Mouse (Mus musculus): ENCODE data around the gene Myo3b. TPM values are rescaled to one million over a fixed set of nuclear protein-coding genes. Genes with fewer than 3 reads are reported as not detected.
A peak's percentile ranks its signal among the peaks of the same experiment; 100 is the strongest.

The Myo3b gene
- polyA plus RNA-seq, 1 experiment from 2014 or later = 0.07 TPM

DNA sequence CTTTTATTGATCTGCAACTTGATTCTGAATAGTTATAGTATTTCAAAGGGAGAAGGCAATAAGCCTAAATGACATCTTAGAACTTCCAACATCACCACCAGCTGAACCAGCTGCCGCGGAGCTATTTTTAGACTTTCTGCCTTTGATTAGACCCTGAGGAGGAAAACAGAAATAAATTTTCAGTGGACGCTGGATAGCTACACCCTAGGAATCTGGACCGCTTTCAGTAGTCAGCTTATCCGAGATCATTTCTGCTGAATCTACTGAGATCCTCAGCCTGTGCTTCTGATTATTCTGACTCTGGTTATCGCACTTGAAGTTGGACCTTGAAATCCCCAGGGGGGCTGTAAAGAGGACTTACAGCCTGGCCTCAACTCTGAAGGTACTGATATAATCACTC lies 349.7 kb downstream of the Myo3b start:
- ATAC-seq = no peak
- WGBS = 30% methylated on average over 6 of the region's 6 CpGs
- no peaks in the 10 kb centered on the region for H3K36me3 ChIP-seq (ENCODE audit: control insufficient read depth, insufficient read depth, low read length)
- H3K9ac ChIP-seq (ENCODE audit: low read depth, low read length) = no peak overlapping the region
- H3K4me3 ChIP-seq (ENCODE audit: low read length) = no peak overlapping the region
- 0 out of 2 replicates have a peak overlapping the region, but pooled peaks have one; percentile 4 for H3K4me2 ChIP-seq (ENCODE audit: low read depth, low read length)
- H3K27me3 ChIP-seq (replicated peaks; ENCODE audit: control insufficient read depth, insufficient read depth, low read length) = no peaks in the 10 kb centered on the region; the same call in 1 of the 2 replicates
- peaks cover 10% of the 10 kb centered on the region for H3K4me1 ChIP-seq (ENCODE audit: control insufficient read depth, insufficient read depth, low read length)
- no peak overlapping the region for H3K27ac ChIP-seq (ENCODE audit: low read length)
- H3K9me3 ChIP-seq (ENCODE audit: control insufficient read depth, low read length) = no peaks in the 10 kb centered on the region

DNA sequence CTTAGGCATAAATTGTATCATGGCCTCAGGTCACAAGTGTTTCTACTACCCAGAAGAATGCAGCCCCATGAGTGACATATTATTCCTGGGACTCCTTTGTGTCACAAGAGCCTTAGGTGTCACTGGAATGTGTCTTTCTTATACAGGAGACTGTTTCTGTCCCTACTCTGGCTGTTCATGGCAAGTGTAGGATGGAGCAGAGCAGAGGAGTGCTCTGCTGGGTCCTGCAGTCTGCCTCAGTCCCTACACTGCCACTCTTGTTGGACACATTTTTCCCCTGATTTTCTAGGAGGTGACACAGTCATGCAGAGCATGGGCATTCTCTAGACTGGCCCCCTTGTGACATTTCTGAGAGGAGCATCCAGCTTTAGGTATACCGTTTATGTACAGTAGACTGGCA lies 350.2 kb downstream of the Myo3b start:
- no peak overlapping the region for H3K4me2 ChIP-seq (ENCODE audit: low read depth, low read length)
- no peak overlapping the region for H3K27ac ChIP-seq (ENCODE audit: low read length)
- no peak overlapping the region for H3K4me3 ChIP-seq (ENCODE audit: low read length)
- ATAC-seq = no peak
- no peaks in the 10 kb centered on the region for H3K9me3 ChIP-seq (ENCODE audit: control insufficient read depth, low read length)
- no peak overlapping the region for H3K9ac ChIP-seq (ENCODE audit: low read depth, low read length)
- no peaks in the 10 kb centered on the region for H3K36me3 ChIP-seq (ENCODE audit: control insufficient read depth, insufficient read depth, low read length)
- no peaks in the 10 kb centered on the region; the same call in 1 of the 2 replicates for H3K27me3 ChIP-seq (replicated peaks; ENCODE audit: control insufficient read depth, insufficient read depth, low read length)
- peaks cover 10% of the 10 kb centered on the region for H3K4me1 ChIP-seq (ENCODE audit: control insufficient read depth, insufficient read depth, low read length)
- 90% methylated on average over 1 of the region's 1 CpGs for whole genome bisulfite sequencing

DNA sequence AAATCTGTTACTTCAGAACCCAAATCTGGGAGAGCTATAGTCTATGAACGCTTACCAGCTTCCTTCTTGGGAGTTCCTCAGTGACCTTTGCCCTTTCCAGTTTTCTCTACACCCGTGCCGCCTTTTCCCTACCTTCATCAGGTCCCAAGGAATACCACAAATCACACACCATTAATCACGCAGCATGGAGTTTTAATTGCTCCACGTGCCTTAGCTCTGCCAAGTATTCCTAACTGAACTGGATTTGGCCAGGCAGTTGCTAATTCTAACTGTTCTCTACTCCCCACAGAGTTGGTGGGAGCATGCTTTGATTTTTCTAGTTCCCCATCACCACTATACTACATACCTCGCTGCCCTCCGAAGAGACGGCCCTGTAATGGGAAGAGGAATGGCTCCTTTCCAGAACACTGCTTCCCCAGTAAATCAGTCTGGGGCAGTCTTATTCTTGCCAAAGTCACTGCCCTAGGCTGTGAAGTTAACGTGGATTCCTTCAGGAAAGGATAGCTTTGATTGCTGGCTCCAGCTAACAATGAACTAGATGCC lies 358.9 kb downstream of the Myo3b start:
- no peak overlapping the region for H3K4me2 ChIP-seq (ENCODE audit: low read depth, low read length)
- no peak overlapping the region for H3K4me3 ChIP-seq (ENCODE audit: low read length)
- H3K4me1 ChIP-seq (ENCODE audit: control insufficient read depth, insufficient read depth, low read length) = no peaks in the 10 kb centered on the region
- H3K27me3 ChIP-seq (replicated peaks; ENCODE audit: control insufficient read depth, insufficient read depth, low read length) = no peaks in the 10 kb centered on the region
- ATAC-seq = no peak
- no peaks in the 10 kb centered on the region for H3K36me3 ChIP-seq (ENCODE audit: control insufficient read depth, insufficient read depth, low read length)
- no peaks in the 10 kb centered on the region for H3K9me3 ChIP-seq (ENCODE audit: control insufficient read depth, low read length)
- H3K27ac ChIP-seq (ENCODE audit: low read length) = no peak overlapping the region
- WGBS = 69% methylated on average over 9 of the region's 9 CpGs
- H3K9ac ChIP-seq (ENCODE audit: low read depth, low read length) = no peak overlapping the region

DNA sequence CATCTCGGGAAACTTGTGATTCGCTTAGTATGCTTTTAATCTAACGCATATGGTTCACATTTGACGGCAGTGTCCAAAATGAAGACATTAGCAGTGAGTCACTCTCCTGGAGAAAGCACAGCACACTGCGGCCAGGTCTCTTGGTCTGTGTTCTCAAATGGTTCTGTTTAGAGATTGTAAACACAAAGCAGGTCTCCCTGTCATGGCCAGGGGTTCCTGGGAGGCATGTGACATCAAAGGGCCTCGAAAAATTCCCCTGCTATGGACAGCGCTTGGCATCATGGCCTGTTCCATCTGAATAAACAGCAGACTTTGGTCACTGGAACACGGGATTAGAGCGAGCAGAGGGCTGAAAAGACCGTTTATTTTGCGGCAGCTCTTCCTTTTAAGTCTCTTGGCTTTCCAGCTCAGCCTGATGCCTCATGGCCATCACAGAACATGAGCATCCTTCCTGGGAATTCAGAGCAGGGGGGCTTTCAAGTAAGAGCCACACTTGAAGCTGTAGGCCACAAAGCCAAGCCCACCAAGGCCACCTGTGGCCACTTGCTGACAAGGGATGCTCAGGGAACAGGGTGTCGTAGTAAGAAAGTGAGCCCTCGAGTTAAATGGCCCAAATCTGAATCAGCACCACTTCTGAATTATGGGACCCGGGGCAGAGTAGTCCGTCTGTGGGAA lies 360.7 kb downstream of the Myo3b start:
- no peak for ATAC-seq
- H3K4me1 ChIP-seq (ENCODE audit: control insufficient read depth, insufficient read depth, low read length) = no peaks in the 10 kb centered on the region
- H3K27ac ChIP-seq (ENCODE audit: low read length) = no peak overlapping the region
- no peaks in the 10 kb centered on the region for H3K9me3 ChIP-seq (ENCODE audit: control insufficient read depth, low read length)
- H3K4me2 ChIP-seq (ENCODE audit: low read depth, low read length) = no peak overlapping the region
- H3K4me3 ChIP-seq (ENCODE audit: low read length) = no peak overlapping the region
- H3K36me3 ChIP-seq (ENCODE audit: control insufficient read depth, insufficient read depth, low read length) = no peaks in the 10 kb centered on the region
- H3K27me3 ChIP-seq (replicated peaks; ENCODE audit: control insufficient read depth, insufficient read depth, low read length) = no peaks in the 10 kb centered on the region
- 72% methylated on average over 15 of the region's 15 CpGs for WGBS
- no peak overlapping the region for H3K9ac ChIP-seq (ENCODE audit: low read depth, low read length)

DNA sequence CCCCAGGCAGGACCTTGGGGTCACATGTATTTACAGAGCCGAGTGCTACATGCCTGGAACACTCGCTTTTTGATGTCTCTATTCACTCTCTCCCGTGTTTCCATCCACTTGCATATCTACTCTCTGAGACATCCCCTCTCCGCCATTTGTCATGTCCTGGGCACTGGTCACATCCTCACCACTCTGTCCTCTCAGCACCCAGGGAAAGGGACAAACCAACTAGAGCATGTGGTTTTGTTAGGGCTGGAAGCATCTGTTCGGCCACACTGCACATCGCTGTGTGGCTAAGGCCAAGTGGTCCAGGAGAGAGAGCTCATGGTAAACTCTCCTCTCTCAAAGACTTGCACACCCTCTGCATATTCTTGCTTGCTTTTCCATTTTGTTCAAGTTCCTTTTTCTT lies 361.4 kb downstream of the Myo3b start:
- H3K4me3 ChIP-seq (ENCODE audit: low read length) = no peak overlapping the region
- H3K36me3 ChIP-seq (ENCODE audit: control insufficient read depth, insufficient read depth, low read length) = no peaks in the 10 kb centered on the region
- no peaks in the 10 kb centered on the region for H3K9me3 ChIP-seq (ENCODE audit: control insufficient read depth, low read length)
- no peaks in the 10 kb centered on the region for H3K27me3 ChIP-seq (replicated peaks; ENCODE audit: control insufficient read depth, insufficient read depth, low read length)
- 77% methylated on average over 6 of the region's 6 CpGs for WGBS
- no peak overlapping the region for H3K9ac ChIP-seq (ENCODE audit: low read depth, low read length)
- H3K27ac ChIP-seq (ENCODE audit: low read length) = no peak overlapping the region
- no peak for ATAC-seq
- no peak overlapping the region for H3K4me2 ChIP-seq (ENCODE audit: low read depth, low read length)
- no peaks in the 10 kb centered on the region for H3K4me1 ChIP-seq (ENCODE audit: control insufficient read depth, insufficient read depth, low read length)

DNA sequence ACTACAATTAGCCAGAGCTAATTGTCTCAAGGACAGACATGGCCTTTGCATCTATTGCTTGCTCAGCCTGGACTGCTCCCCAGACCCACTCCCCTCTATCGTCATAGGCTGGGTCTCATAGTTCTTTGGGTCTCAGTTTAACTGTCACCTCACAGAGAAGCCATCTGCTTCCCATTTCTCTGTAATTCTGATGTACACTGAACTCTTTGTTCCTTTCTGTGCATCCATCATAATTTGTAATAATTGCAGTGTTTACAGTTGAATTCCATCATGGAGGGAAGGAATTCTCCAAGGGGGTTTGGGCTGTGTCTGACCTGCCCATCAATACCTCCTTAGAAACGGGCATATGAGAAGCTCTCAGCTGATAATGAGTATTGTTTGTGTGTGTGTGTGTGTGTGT lies 365.4 kb downstream of the Myo3b start:
- no peaks in the 10 kb centered on the region for H3K4me1 ChIP-seq (ENCODE audit: control insufficient read depth, insufficient read depth, low read length)
- H3K9me3 ChIP-seq (ENCODE audit: control insufficient read depth, low read length) = no peaks in the 10 kb centered on the region
- H3K4me2 ChIP-seq (ENCODE audit: low read depth, low read length) = no peak overlapping the region
- WGBS = 70% methylated on average over 2 of the region's 2 CpGs
- no peak overlapping the region for H3K9ac ChIP-seq (ENCODE audit: low read depth, low read length)
- no peaks in the 10 kb centered on the region for H3K27me3 ChIP-seq (replicated peaks; ENCODE audit: control insufficient read depth, insufficient read depth, low read length)
- no peak for ATAC-seq
- H3K4me3 ChIP-seq (ENCODE audit: low read length) = no peak overlapping the region
- H3K27ac ChIP-seq (ENCODE audit: low read length) = no peak overlapping the region
- no peaks in the 10 kb centered on the region for H3K36me3 ChIP-seq (ENCODE audit: control insufficient read depth, insufficient read depth, low read length)

DNA sequence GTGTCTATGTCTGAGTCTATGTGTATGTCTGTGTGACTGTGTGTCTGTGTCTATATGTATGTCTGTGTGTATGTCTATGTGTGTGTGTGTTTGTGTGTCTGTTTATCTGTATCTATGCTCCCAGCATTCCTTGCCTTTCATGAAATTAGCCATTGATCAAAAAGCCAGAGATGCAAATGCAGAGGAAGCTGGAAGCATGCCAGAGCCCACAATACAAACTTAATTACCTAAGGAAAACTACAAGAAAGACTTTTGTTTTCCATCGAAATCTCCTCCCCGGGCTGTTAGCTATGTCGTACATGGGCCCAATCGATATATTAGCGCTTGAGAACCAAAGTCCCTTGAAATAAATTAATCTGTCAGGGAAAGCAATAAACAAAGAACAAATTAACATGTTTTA lies 367.9 kb downstream of the Myo3b start:
- 74% methylated on average over 5 of the region's 5 CpGs for WGBS
- no peaks in the 10 kb centered on the region for H3K27me3 ChIP-seq (replicated peaks; ENCODE audit: control insufficient read depth, insufficient read depth, low read length)
- no peaks in the 10 kb centered on the region for H3K9me3 ChIP-seq (ENCODE audit: control insufficient read depth, low read length)
- no peak overlapping the region for H3K4me3 ChIP-seq (ENCODE audit: low read length)
- no peak overlapping the region for H3K9ac ChIP-seq (ENCODE audit: low read depth, low read length)
- H3K36me3 ChIP-seq (ENCODE audit: control insufficient read depth, insufficient read depth, low read length) = no peaks in the 10 kb centered on the region
- no peak overlapping the region for H3K4me2 ChIP-seq (ENCODE audit: low read depth, low read length)
- ATAC-seq = no peak
- no peaks in the 10 kb centered on the region for H3K4me1 ChIP-seq (ENCODE audit: control insufficient read depth, insufficient read depth, low read length)
- no peak overlapping the region for H3K27ac ChIP-seq (ENCODE audit: low read length)

DNA sequence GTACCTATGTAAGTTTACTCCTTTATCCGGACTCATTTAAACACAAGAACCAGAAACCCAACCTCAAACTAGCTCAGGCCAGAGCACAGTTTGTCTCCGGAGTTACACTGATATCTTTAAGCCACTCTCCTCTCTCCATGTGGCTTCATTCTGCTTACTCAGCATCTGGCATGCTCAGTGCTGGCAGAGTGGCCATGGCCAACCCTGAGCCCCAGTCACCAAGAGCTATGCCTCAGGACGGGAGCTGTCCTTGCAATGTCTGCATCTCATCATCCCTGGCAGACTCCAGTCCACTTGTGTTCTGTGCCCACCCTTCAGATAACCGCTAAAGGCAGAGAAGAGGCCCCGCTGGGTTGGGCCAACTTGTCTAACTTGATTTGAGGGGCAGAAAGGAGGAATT lies 368.8 kb downstream of the Myo3b start:
- no peak overlapping the region for H3K4me3 ChIP-seq (ENCODE audit: low read length)
- no peak overlapping the region for H3K9ac ChIP-seq (ENCODE audit: low read depth, low read length)
- ATAC-seq = no peak
- no peaks in the 10 kb centered on the region for H3K9me3 ChIP-seq (ENCODE audit: control insufficient read depth, low read length)
- 50% methylated on average over 5 of the region's 5 CpGs for WGBS
- no peaks in the 10 kb centered on the region for H3K36me3 ChIP-seq (ENCODE audit: control insufficient read depth, insufficient read depth, low read length)
- H3K4me1 ChIP-seq (ENCODE audit: control insufficient read depth, insufficient read depth, low read length) = no peaks in the 10 kb centered on the region; the same call in 1 of the 2 replicates
- no peak overlapping the region for H3K27ac ChIP-seq (ENCODE audit: low read length)
- H3K27me3 ChIP-seq (replicated peaks; ENCODE audit: control insufficient read depth, insufficient read depth, low read length) = no peaks in the 10 kb centered on the region
- no peak overlapping the region for H3K4me2 ChIP-seq (ENCODE audit: low read depth, low read length)

GRCm38 (mm10) chr2:70410298-70410885 lies 371.5 kb downstream of the Myo3b start:
- 73% methylated on average over 4 of the region's 4 CpGs for WGBS
- H3K4me2 ChIP-seq (ENCODE audit: low read depth, low read length) = no peak overlapping the region
- H3K27ac ChIP-seq (ENCODE audit: low read length) = no peak overlapping the region
- no peak overlapping the region for H3K4me3 ChIP-seq (ENCODE audit: low read length)
- no peaks in the 10 kb centered on the region; the same call in 1 of the 2 replicates for H3K4me1 ChIP-seq (ENCODE audit: control insufficient read depth, insufficient read depth, low read length)
- ATAC-seq = no peak
- no peaks in the 10 kb centered on the region for H3K9me3 ChIP-seq (ENCODE audit: control insufficient read depth, low read length)
- no peaks in the 10 kb centered on the region for H3K27me3 ChIP-seq (replicated peaks; ENCODE audit: control insufficient read depth, insufficient read depth, low read length)
- no peaks in the 10 kb centered on the region for H3K36me3 ChIP-seq (ENCODE audit: control insufficient read depth, insufficient read depth, low read length)
- H3K9ac ChIP-seq (ENCODE audit: low read depth, low read length) = no peak overlapping the region
